Mouse (Mus musculus): ENCODE results near the gene 1600014C10Rik. TPM values are rescaled to one million over a fixed set of nuclear protein-coding genes. Genes with fewer than 3 reads are reported as not detected.

The 1600014C10Rik gene
- polyA plus RNA-seq, 2 experiments: 4.7 to 10.3 TPM

GRCm38 (mm10) chr7:38242417-38242816, 59.4 kb downstream of the 1600014C10Rik start:
- H3K9ac ChIP-seq (replicated peaks): no peak overlapping the region
- H3K27me3 ChIP-seq (ENCODE audit: control insufficient read depth, insufficient read depth, low read length): no peaks in the 10 kb centered on the region
- TF ChIP-seq CTCF (IDR thresholded peaks at IDR 0.05; ENCODE audit: low read depth): no peak
- TF ChIP-seq EP300 (IDR thresholded peaks at IDR 0.05; ENCODE audit: low read depth): no peak
- 66% methylated on average over 4 of the region's 4 CpGs for WGBS (ENCODE audit: insufficient replicate concordance)
- no peak for DNase-seq (ENCODE audit: low read depth in 3 of 3, low spot score in 3 of 3)
- H3K36me3 ChIP-seq (replicated peaks; ENCODE audit: control insufficient read depth, insufficient read depth, low read depth): no peaks in the 10 kb centered on the region
- H3K4me3 ChIP-seq (ENCODE audit: insufficient read depth in 1 of 2, low read depth in 2 of 2, low read length in 2 of 2): no peak overlapping the region
- H3K4me1 ChIP-seq (replicated peaks; ENCODE audit: control insufficient read depth in 2 of 2, insufficient read depth in 2 of 2, low read length in 1 of 2): no peaks in the 10 kb centered on the region
- no peak overlapping the region for H3K27ac ChIP-seq
- H3K9me3 ChIP-seq (ENCODE audit: control insufficient read depth, low read length): no peaks in the 10 kb centered on the region
- no peak for ATAC-seq (ENCODE audit: insufficient read depth)
- no peak overlapping the region for H3K4me2 ChIP-seq (ENCODE audit: low read depth)

Other genes starting within 250 kb of the 1600014C10Rik start
- gene Uri1, start 159.7 kb upstream of the 1600014C10Rik start, polyA plus RNA-seq (2012; rRNA removed): 4.2 and 7.2 TPM in 2 replicates
- 11.9 and 13.5 TPM in 2 replicates for gene Uri1, start 159.7 kb upstream of the 1600014C10Rik start, polyA plus RNA-seq (2014; fragmentation: Nextera tagmentation; extraction: Ambion mirVana)
- gene Ccne1, start 75.7 kb upstream of the 1600014C10Rik start, polyA plus RNA-seq (2012; rRNA removed): 51.2 and 71.1 TPM in 2 replicates
- gene Ccne1, start 75.7 kb upstream of the 1600014C10Rik start, polyA plus RNA-seq (2014; fragmentation: Nextera tagmentation; extraction: Ambion mirVana): 87.8 and 94.9 TPM in 2 replicates
- 0.24 and 0.26 TPM in 2 replicates for gene Plekhf1, start 44.8 kb downstream of the 1600014C10Rik start, polyA plus RNA-seq (2012; rRNA removed)
- 0.37 and 0.38 TPM in 2 replicates for gene Plekhf1, start 44.8 kb downstream of the 1600014C10Rik start, polyA plus RNA-seq (2014; fragmentation: Nextera tagmentation; extraction: Ambion mirVana)
- gene Pop4, start 88.2 kb downstream of the 1600014C10Rik start, polyA plus RNA-seq (2012; rRNA removed): 6.0 and 8.5 TPM in 2 replicates
- 12.7 and 14.2 TPM in 2 replicates for gene Pop4, start 88.2 kb downstream of the 1600014C10Rik start, polyA plus RNA-seq (2014; fragmentation: Nextera tagmentation; extraction: Ambion mirVana)